Mouse (Mus musculus) bone marrow, adult 2 months (tissue): Measurements from ENCODE around the gene Ryr2. TPM values are rescaled to one million over a fixed set of nuclear protein-coding genes. Genes with fewer than 3 reads are reported as not detected.

Experiments
- H3K27ac ChIP-seq: fragments of 200-500 bp; 2 replicates; pipeline ENCODE4 v1.5.1; 2012; ENCODE audit warnings: low read depth, mild to moderate bottlenecking, control low read depth, inconsistent platforms, low read length; ENCODE audit not compliant: control insufficient read depth, poor library complexity, insufficient read depth
- H3K4me1 ChIP-seq: fragments of 200-500 bp; 2 replicates; pipeline ENCODE4 v1.6.1; 2011; ENCODE audit warnings: low read length; ENCODE audit not compliant: control insufficient read depth, insufficient read depth
- H3K4me3 ChIP-seq: fragments of 200-500 bp; replicated peaks from 2 replicates; pipeline ENCODE3; 2011; ENCODE audit warnings: mild to moderate bottlenecking, low read depth, low read length, control low read depth; ENCODE audit not compliant: control insufficient read depth
- CTCF ChIP-seq: fragments of 200-500 bp; IDR thresholded peaks from 2 replicates; pipeline ENCODE4 v1.5.1; 2011; ENCODE audit warnings: low read length, control low read depth; ENCODE audit not compliant: control insufficient read depth, insufficient read depth
- POLR2A ChIP-seq: fragments of 200-500 bp; IDR thresholded peaks from 2 replicates; pipeline ENCODE4 v1.6.1; 2011; ENCODE audit warnings: low read depth, mild to moderate bottlenecking, control low read depth, low read length, borderline replicate concordance; ENCODE audit not compliant: control insufficient read depth
- WGBS: fragments of 180-500 bp; shearing (Covaris S2); methylation state at CpG from one replicate; pipeline ENCODE4 v1.1.7; 2018; 5-methylcytosine and 5-hydroxymethylcytosine counted together
- polyA plus RNA-seq: library from polyadenylated mRNA; stranded (reverse); fragments of >200 nt; gene quantifications from 2 replicates; pipeline ENCODE4 v1.2.4, GENCODE M21; 2011; ENCODE audit warnings: low replicate concordance; ENCODE audit not compliant: missing spikeins, insufficient read depth, insufficient read length

Ryr2 gene
- polyA plus RNA-seq, 1 experiment = 1.6 TPM

DNA sequence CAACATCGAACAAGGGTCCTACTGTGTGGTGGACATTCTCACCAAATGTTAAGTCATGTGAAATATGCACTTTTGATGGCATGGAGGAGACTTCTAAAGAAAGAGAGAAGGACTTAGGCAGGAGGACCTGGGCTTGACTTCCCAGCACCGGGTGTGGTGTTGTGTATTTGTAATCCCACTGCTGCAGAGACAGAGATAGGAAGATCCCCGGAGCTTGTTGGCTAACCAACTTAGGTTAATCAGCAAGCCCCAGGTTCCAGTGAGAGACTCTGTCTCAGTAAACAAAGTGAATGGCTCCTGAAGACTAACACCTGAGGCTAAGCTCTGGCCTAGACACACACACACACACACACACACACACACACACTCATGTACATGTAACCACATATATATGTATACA, 7.3 kb downstream of the Ryr2 start:
- H3K27ac ChIP-seq = no peak overlapping the region
- TF ChIP-seq CTCF (no peak), POLR2A (no peak)
- H3K4me3 ChIP-seq = no peak overlapping the region
- no peaks in the 10 kb centered on the region for H3K4me1 ChIP-seq
- WGBS = 75% methylated on average over 3 of the region's 3 CpGs

DNA sequence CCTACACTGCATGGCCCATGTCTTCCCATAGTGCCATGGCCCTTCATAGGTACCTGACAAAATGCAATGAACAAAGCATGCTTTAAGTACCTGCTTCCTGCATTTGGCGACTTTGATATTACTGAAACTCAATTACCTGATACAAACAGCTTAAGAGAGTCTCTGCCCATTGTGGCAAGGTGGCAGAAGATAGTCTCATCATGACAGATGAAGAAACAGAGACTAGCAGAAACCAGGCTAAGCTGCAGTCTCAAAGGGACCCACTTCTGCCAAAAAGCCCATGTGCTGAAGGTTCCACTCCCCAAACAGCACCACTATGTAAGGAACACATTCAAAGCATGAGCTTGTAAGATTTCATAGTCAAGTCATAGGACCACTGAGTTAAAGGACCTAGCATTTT, 7.8 kb downstream of the Ryr2 start:
- Histone ChIP-seq H3K27ac (no peak overlapping the region), H3K4me1 (no peaks in the 10 kb centered on the region), H3K4me3 (no peak overlapping the region)
- no peak for TF ChIP-seq POLR2A
- TF ChIP-seq CTCF = no peak
- 71% methylated on average over 1 of the region's 1 CpGs for WGBS

DNA sequence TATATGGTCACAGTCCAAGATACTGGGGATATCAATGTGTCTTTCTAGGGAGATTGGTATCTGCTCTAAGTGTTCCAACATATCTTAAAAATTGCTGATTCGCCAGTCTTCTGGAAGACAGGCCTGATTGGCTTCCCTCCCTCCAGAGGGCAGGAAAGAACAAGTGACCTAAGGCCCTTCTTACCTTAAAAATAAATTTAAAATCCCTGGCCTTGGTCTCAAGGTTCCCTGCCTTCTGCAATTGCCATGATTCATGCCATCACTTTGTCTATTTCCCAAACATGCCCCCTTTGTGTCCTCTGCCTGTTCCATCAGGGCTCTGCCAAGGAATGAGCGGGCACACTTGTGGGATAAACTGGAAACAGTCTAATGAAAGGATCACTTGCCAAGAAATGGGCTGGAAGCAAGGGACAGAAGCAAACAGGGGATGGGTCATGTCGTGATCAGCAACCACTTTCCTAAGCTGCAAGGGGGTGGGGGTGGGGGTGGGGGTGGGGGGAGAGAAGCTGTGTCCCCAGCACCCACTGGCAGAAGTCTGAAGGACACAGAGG, 10.3 kb downstream of the Ryr2 start:
- TF ChIP-seq CTCF = no peak
- no peak for TF ChIP-seq POLR2A
- no peak overlapping the region for H3K4me3 ChIP-seq
- H3K4me1 ChIP-seq = no peaks in the 10 kb centered on the region
- 76% methylated on average over 3 of the region's 3 CpGs for WGBS
- no peak overlapping the region for H3K27ac ChIP-seq

GRCm38 (mm10) chr13:12094569-12094968, 12.2 kb downstream of the Ryr2 start:
- Histone ChIP-seq H3K4me1 (no peaks in the 10 kb centered on the region), H3K27ac (no peak overlapping the region), H3K4me3 (no peak overlapping the region)
- WGBS = 26% methylated on average over 7 of the region's 7 CpGs
- TF ChIP-seq CTCF (no peak), POLR2A (no peak)

- no peak overlapping the region for H3K4me3 ChIP-seq
- 75% methylated on average over 5 of the region's 5 CpGs for WGBS
- no peaks in the 10 kb centered on the region for H3K4me1 ChIP-seq
Observed at GRCm38 (mm10) chr13:12093146-12093545, 13.6 kb downstream of the Ryr2 start.

DNA sequence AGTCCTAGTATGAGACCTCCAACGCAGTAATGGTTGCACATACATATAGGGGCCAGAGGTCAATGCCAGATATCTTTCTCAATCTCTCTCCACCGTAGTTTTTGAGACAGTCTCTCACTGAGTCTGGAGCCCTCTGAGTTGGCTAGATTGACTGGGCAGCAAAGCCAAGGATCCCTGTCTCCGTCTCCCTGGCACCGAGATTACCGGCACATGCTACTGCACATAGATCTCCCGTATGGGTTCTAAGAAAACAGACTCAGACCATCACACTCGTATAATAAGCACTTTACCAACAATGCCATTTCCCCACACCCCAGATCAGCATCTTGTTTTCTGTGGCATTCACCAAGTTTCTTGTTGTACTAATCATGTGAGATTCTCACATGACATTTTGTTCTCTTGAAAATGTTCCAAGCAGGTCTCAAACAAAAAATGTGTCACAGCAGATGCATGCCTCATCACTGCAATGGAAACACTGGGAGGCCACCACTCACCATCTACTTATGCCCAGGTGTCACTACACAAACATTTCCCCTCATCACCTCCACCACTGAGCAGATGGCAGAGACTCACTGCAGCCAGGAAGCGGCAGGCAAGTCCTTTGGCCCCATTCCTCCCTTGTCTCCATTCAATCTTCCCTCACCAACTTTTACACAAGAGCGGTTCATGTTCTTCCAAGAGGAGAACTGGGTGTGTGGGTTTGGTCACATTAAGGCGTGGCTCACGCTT, 14.2 kb downstream of the Ryr2 start:
- WGBS = 88% methylated on average over 11 of the region's 11 CpGs
- Histone ChIP-seq H3K27ac (no peak overlapping the region), H3K4me1 (no peaks in the 10 kb centered on the region), H3K4me3 (no peak overlapping the region)
- no peak for TF ChIP-seq CTCF
- TF ChIP-seq POLR2A = no peak

More at GRCm38 (mm10) chr13:12093146-12093545, 13.6 kb downstream of the Ryr2 start:
- H3K27ac ChIP-seq = no peak overlapping the region
- TF ChIP-seq CTCF (no peak), POLR2A (no peak)

GRCm38 (mm10) chr13:12084112-12084475, 22.7 kb downstream of the Ryr2 start:
- Histone ChIP-seq H3K4me1 (no peaks in the 10 kb centered on the region), H3K27ac (no peak overlapping the region), H3K4me3 (no peak overlapping the region)
- TF ChIP-seq POLR2A (no peak), CTCF (no peak)
- WGBS = 68% methylated on average over 2 of the region's 2 CpGs

DNA sequence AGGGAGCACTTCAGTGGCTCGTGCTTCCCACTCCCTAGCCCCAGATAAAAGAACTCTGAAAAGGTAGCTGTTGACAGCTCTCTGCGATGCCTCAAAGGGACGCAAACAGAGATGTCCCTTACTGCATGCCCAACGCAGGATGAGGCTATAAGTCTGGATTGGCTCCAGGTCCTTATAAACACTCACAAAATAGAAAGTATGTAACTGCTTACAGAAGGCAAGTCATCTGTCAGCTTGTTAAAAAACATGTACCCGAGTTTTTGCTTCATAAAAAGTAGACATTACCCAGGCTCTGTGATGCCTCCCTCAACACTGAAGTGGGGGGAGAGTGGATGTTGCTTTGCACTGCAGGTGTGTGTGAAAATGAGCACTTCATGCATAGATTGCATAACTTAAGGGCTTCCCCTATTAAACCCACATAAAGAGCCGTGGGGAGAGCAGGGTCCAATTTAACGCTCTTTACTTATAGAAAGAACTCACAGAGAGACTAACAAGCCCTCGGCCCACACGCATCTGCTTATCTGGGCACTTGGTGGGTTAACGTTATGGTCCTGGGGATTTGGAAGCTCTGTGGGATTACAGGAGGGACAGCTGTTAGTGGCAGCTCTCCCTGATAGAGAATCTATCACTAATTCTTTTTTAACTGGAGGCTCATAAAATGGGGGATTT, 23.2 kb downstream of the Ryr2 start:
- no peak overlapping the region for H3K4me3 ChIP-seq

DNA sequence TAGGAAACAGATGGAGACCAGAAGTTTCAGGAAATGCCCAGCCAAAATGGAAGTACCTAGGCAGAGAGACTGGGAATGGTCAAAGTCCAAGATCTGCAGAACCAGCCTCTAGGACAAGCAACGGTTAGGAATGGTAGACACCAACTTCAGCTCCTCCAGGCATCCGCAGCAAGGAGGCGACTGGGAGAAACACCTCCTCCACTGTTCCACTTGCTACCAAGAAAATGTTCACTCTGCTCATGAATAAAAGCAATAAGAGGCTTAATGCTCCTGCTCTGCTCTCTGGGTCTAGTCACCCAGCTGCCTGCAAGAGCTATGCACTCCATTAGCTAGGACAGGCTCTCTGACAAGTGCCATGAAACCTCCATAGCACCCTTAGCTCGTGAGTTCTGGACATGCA, 26.2 kb downstream of the Ryr2 start:
- Histone ChIP-seq H3K4me3 (no peak overlapping the region), H3K4me1 (no peaks in the 10 kb centered on the region), H3K27ac (no peak overlapping the region)
- 73% methylated on average over 4 of the region's 4 CpGs for WGBS
- no peak for TF ChIP-seq POLR2A
- no peak for TF ChIP-seq CTCF

More for the DNA sequence above, 23.2 kb downstream of the Ryr2 start:
- WGBS = 64% methylated on average over 10 of the region's 10 CpGs
- no peak for TF ChIP-seq CTCF
- TF ChIP-seq POLR2A = no peak
- Histone ChIP-seq H3K4me1 (no peaks in the 10 kb centered on the region), H3K27ac (no peak overlapping the region)
